Mouse (Mus musculus): ENCODE measurements around the gene 5730409E04Rik. TPM values are rescaled to one million over a fixed set of nuclear protein-coding genes. Genes with fewer than 3 reads are reported as not detected.

Gene 5730409E04Rik
- polyA plus RNA-seq, 1 experiment, result 20.7 TPM

DNA sequence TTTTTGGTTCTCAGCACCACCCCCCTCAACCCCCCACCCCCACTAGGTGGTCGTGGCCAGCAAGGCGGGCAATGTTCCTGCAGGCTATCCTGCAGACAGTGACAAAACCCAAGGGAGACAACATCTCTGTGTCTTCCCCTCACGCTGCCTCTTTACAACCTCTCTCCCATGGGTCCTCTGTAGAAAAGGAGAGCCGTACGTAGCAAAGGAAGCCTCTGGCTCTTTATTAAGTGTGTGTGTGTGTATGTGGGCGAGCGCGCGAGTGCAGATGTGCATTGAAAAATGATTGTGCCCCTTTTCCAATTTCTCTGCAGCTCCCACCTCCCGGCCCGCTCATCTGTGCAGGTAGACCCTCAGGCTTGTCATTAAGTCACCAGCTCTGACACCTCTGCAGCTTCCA, 26.7 kb downstream of the 5730409E04Rik start:
- DNase-seq (ENCODE audit: low spot score), result no peak

DNA sequence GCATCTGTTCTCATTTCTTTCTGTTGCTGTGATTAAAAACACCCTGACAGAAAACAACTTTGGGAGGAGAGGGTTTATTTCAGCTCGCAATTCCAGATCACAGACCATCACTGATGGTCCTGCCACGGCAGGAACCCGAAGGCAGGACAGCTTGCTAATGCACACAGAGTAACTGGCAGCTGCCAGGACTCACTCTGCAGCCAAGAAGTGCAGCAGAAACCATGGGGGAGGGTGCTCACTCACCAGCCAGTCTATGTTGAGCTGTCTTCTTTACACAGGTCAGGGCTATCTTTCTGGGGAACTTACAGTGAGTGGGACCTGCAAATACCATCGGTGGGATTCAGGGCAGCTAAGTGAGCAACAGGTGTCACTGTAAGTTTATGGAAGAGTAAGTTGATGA, 27.8 kb downstream of the 5730409E04Rik start:
- no peak for DNase-seq (ENCODE audit: low spot score)

GRCm38 (mm10) chr4:126639339-126639738, 29.7 kb downstream of the 5730409E04Rik start:
- no peak for DNase-seq (ENCODE audit: low spot score)

DNA sequence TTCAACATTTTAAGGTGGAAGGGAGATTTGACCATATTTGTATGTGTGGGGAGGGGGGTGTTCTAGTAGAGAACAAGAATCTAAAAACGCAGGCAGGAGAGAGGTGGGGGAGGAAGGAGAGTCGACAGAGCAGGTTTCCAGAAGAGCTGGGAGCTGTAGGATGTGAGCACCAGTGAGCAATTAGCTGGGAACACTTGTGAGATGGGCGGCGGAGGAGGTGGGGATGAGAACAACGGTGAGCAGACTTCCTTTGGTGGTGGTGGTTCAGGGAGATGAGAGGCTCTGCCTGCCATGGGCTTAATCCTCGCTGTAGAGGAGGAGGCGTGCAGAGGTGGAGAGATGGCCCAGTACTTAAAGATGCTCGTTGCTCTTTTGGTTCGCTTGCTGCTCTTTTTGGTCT, 32.3 kb downstream of the 5730409E04Rik start:
- no peak for DNase-seq (ENCODE audit: low spot score)

GRCm38 (mm10) chr4:126643815-126644214, 34.2 kb downstream of the 5730409E04Rik start:
- no peak for DNase-seq (ENCODE audit: low spot score)

GRCm38 (mm10) chr4:126644333-126644963, 34.8 kb downstream of the 5730409E04Rik start:
- DNase-seq (ENCODE audit: low spot score), result no peak

- no peak for DNase-seq (ENCODE audit: low spot score)
Measured at GRCm38 (mm10) chr4:126647996-126648910, 38.6 kb downstream of the 5730409E04Rik start.

DNA sequence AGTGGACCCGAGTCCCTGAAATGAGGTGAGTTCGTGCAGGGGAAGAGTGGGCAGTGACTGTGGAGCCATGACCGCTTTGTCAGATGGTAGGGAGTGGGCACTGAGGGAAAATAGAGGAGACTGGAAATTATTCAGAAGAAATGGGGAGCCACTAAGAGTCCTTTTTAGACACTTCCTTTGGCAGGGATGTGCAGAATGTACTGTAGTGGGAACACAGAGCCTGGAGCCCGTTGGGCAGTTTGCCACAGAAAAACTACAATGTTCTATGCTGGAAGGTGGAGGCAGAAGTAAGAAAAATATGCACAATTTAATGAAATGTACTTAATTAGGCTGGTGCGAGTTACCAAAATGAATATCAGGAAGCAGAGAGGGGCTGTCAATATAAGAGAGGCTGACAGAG, 43.5 kb downstream of the 5730409E04Rik start:
- DNase-seq (ENCODE audit: low spot score), result no peak

DNA sequence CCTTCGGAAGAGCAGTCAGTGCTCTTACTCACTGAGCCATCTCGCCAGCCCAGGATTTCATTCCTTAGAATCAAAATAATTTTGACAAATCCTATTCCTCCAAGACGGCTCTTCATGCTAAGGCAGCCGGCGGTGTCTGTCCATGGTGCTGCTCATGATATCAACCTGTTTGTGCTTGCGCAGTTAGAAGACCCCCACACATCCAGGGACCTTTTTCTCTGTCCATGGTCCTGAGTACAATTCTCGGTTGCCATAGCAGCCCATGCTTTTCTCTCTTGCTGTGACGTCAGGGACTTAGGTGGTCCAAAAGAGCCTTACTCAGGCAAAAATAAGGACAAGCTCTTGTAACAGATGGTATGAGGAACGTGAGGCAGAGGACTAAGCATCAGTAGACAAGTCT, 45.7 kb downstream of the 5730409E04Rik start:
- no peak for DNase-seq (ENCODE audit: low spot score)

GRCm38 (mm10) chr4:126661249-126661648, 51.6 kb downstream of the 5730409E04Rik start:
- DNase-seq (ENCODE audit: low spot score), result no peak

Other genes with a start within 250 kb of the 5730409E04Rik start
- 5.9 and 6.8 TPM in 2 replicates for gene Ago3, start 180.3 kb upstream of the 5730409E04Rik start, polyA plus RNA-seq (2012; rRNA removed)
- 13.2 and 21.9 TPM in 2 replicates for gene Ago1, start 141.2 kb upstream of the 5730409E04Rik start, polyA plus RNA-seq (2012; rRNA removed)
- 4.8 and 5.3 TPM in 2 replicates for gene Ago4, start 76.3 kb upstream of the 5730409E04Rik start, polyA plus RNA-seq (2012; rRNA removed)
- gene Clspn, start 52.9 kb upstream of the 5730409E04Rik start, polyA plus RNA-seq (2012; rRNA removed), result 0.74 and 0.81 TPM in 2 replicates
- 174 and 200 TPM in 2 replicates for gene Psmb2, start 67.8 kb downstream of the 5730409E04Rik start, polyA plus RNA-seq (2012; rRNA removed)
- gene Tfap2e, start 126.4 kb downstream of the 5730409E04Rik start, polyA plus RNA-seq (2012; rRNA removed), result 0.04 TPM in 1 of 2 replicates, not detected in the other
- gene Ncdn, start 143.6 kb downstream of the 5730409E04Rik start, polyA plus RNA-seq (2012; rRNA removed), result 26.1 and 27.2 TPM in 2 replicates
- 20.6 and 24.4 TPM in 2 replicates for gene AU040320, start 143.7 kb downstream of the 5730409E04Rik start, polyA plus RNA-seq (2012; rRNA removed)

All from urinary bladder, adult 2 months (tissue).